Mouse (Mus musculus) right cerebral cortex, postnatal 10 days (tissue): ENCODE data around the gene Celf2.

ENCODE experiments used
- DNase-seq, 2 experiments: peaks; one replicate each; pipeline ENCODE4 v3.0.0; 2021; ENCODE audit warnings: low spot score in 2 of 2

Gene Celf2

GRCm38 (mm10) chr2:6556913-6557312 lies 952.5 kb downstream of the Celf2 start:
- no peak for DNase-seq

DNA sequence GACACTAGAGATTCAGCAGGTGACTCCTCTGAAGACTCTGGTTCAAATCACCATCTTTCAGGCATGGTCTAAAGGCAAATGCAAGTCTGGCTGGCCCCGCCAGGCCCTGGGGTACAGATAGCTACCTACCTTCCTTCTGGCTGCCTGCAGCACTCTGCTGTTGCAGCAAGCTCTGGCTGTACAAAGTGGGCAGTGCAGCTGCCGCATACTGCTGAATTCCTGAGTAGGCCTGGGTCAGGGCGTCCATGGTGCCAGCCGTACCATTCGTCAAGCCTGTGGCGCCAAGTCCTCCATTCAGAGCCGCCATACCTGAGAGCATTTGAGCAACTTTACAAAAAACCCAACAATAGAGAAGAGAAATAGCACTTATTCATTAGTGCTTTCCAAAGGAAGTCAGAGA lies 955.7 kb downstream of the Celf2 start:
- peak in 1 of 2 experiments; percentile 22 for DNase-seq

DNA sequence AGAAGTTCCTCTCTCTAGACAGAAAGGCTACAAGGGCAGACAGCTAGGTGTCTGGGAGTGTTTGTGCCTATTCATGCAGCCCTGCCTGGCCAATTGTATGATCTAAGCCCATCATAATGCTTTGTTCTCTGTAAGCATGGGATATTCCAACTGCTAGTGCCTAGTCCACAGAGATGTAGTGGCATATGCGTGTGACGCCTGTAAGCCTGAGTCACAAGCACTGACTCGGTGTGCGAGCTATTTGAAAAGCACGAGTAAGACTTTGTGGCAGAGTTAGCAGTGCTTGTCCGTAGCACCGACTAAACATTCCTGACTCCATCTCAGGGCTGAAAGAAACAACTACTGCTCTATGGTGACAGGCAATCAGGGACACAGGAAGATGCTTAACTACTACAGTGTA lies 960.1 kb downstream of the Celf2 start:
- DNase-seq: no peak

GRCm38 (mm10) chr2:6547139-6547664 lies 962.2 kb downstream of the Celf2 start:
- peak; percentile 63 to 65 for DNase-seq

DNA sequence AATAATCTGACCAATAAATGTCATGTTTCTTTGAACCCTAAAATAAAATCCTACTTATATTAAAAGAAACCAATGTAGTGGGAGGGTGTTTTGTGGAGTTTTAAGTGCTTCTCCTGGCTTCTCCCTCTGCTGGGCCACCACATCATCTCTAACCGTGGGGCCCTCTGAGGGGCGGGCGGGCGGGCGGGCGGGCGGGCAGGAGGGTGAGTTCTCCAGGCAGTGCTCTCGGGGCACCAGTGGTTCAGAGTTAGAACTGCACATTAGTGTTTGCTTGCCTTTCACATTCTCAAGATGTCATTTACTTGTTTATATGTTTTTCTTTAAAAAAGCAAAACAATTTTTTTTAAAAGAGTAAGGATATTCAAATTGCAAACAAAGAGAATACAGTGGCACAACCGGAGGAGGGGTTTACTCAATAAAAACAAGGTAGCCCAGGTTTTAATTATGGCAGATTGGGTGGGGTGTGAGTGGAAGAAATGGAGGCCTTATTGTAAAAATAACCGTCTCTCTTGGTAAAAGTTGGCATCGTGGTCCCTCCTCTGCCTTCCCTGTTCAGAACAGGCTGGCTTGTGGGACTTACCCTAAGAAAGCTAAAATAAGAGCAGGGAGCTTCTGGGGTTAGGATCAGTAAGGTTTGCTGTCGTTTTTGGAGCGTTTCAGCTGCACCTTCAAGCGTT lies 962.8 kb downstream of the Celf2 start:
- peak in 1 of 2 experiments; percentile 10 for DNase-seq

GRCm38 (mm10) chr2:6545127-6545931 lies 964.0 kb downstream of the Celf2 start:
- DNase-seq: peak; percentile 53 to 62

DNA sequence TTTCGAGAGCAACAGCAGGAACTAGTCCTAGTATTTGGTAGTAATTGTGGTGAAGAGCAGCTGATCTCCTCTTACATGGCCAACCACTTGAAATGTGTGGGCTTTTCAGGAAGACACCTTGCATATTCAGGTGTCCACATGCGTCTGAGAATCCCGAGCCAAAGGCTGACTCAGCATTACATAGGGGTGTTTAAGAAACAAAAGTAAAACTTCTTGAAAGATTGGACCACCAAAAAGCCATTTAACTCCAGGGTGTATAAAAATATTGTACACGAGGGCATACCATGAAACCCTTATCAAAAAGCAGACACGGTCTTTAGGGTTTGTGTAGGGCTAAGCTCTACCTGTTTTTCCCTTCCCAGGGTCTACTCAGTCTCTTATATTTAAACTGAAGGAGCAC lies 965.7 kb downstream of the Celf2 start:
- DNase-seq: no peak

- DNase-seq: peak in 1 of 2 experiments; percentile 23
Measured at GRCm38 (mm10) chr2:6542556-6543180, 966.7 kb downstream of the Celf2 start.

GRCm38 (mm10) chr2:6540825-6541224 lies 968.5 kb downstream of the Celf2 start:
- DNase-seq: peak in 1 of 2 experiments; percentile 35

DNA sequence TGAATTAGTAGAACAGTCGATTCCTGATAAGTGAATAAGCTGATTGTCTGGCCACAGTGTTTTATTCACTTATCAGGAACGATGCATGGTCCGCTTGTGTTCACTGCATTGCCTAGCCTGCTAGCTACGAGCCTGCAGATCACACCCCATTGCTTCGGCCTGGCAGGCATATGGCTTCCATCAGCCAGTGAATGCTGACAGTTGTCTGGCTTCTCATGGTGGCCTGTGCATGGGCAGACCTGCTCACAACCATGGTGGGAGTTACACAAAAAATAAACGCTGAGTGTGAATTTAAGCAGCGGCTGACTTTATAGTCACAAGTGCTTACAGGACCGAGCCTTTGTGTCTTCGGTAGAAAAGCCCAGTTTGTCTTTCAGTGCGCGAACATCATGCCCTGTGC lies 969.3 kb downstream of the Celf2 start:
- peak in 1 of 2 experiments; percentile 52 for DNase-seq

DNA sequence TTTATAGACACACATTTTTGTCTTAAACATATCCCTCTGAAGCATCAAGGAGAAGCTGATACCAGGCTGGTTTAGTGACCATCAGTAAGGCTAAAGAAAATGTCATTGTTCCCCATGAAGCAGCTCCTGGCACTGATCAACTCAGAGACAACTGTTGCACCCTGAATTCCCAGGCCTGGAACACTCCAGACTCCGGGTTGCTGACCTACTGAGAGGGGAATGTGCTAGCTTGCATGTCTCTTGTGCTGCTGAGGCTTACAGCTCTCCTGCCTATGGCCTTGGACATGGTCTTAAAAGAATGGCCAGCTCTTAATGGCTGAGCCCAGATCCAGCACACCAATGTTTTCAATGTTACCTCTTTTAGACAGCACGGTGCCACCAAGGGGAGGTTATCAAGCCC lies 970.9 kb downstream of the Celf2 start:
- DNase-seq: peak; percentile 22 to 27

DNA sequence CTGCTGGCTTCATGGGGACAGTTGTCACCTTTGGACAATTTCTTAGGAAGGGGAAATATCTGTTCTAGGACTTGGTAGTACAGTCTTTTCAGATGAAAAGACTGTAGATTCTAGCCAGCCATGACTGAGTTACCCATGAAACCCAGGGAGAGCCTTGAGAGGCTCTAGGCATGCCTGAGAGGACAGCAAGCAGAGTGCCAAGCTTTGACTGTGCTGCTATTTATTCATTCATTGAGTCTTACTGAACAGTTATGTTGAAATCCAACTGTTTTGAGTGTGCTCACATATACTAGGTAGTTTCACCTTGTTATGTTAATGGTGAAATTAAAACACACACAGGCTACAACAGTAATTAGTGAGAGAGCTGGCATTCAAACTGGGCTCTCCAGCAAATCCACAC lies 971.3 kb downstream of the Celf2 start:
- peak; percentile 20 to 30 for DNase-seq

- peak in 1 of 2 experiments; percentile 39 for DNase-seq
Measured at GRCm38 (mm10) chr2:6537326-6537725, 972.0 kb downstream of the Celf2 start.

DNA sequence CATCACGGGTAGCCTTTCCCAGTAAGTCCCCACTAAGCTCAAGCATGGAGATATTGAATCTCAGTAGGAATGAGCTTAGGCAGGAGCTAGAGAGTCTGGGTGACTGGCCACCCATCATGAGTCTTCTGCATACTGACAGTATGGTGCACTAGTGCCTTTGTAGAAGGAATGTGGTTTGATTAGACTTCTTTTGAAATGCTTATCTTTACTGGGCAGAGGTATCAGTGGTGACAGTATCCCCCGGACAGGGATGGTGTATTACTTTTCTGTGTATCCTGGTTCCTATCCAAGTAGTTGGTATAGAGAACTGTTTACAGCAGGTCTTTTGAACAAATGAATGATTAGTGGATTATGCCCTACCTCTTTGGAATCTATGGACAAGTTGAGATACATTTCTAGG lies 973.0 kb downstream of the Celf2 start:
- DNase-seq: peak in 1 of 2 experiments; percentile 23

GRCm38 (mm10) chr2:6532341-6532740 lies 977.0 kb downstream of the Celf2 start:
- peak; percentile 34 to 64 for DNase-seq

DNA sequence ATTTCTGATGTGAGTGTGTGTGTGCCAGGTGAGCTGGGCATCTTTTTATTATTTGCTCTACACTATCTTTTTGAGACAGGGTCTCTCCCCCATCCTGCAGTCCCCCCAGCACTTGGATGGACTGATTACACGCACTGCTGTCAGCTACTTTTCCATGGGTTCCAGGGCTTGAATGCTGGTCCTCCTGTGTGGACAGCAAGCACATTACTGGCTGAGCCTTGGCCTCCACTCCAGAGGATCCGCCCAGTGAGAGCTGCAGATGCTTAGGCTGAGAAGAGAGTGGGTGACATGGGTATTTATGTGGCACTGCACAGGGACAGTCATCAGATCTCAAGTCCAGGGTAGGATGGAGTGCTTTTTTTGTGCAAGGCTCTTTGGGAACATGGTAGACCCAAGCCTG lies 981.3 kb downstream of the Celf2 start:
- DNase-seq: peak in 1 of 2 experiments; percentile 19

DNA sequence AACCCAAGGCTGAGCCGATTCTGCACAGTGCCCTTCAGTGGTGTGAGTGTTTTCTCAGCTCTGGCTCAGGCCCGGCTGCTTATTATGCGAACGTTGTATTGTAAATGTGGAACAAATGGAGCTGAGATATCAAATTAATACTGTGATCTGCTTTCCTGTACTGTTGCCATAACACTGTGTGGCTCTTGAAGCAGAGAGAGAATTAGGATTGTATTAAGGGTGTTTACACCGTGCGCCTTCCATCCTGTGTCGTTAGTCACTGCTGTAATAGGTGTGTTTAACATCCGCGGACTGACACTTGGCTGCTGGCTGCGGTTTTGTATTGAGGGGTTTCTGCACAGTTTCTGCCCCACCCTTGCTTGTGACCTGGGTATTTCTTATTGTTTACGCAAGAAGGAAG lies 982.5 kb downstream of the Celf2 start:
- DNase-seq: peak; percentile 16 to 19

- DNase-seq: peak; percentile 14 to 17
Measured at GRCm38 (mm10) chr2:6526311-6526710, 983.1 kb downstream of the Celf2 start.

GRCm38 (mm10) chr2:6523924-6524300 lies 985.5 kb downstream of the Celf2 start:
- DNase-seq: peak in 1 of 2 experiments; percentile 36

- peak in 1 of 2 experiments; percentile 23 for DNase-seq
Measured at GRCm38 (mm10) chr2:6523261-6523923, 986.0 kb downstream of the Celf2 start.

DNA sequence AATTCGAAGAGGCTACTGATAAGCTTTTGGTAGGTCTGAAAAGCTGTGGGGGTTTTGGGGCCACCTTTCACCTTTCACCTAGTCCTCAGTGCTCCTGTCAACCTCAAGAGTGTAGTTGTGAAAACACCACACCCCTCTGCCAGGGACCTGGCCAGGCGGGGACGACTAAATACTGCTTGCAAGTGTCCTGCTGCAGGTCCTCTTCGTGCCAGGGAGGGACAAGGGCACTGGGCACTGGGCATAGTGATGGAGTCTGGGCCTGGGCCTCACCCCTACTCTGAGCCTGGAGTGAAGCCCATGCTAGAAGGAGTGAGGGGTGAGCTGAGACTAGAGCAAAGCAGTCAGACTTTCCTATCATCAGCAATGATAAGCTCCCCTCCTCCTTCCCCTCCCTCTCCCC lies 987.0 kb downstream of the Celf2 start:
- DNase-seq: peak in 1 of 2 experiments; percentile 20

GRCm38 (mm10) chr2:6513176-6513575 lies 996.2 kb downstream of the Celf2 start:
- DNase-seq: peak in 1 of 2 experiments; percentile 13
